Mouse (Mus musculus): ENCODE measurements around the gene Gm3839.
A peak's percentile ranks its signal among the peaks of the same experiment; 100 is the strongest.
"Not testable (repeated sequence)": the region's sequence is repeated elsewhere in the genome, so short reads cannot be mapped to it uniquely, and the experiment has no call there.

Gene Gm3839

GRCm38 (mm10) chr14:11356626-11357025 is at the start of gene Gm3839:
Gene Gm3839, minus strand, starts transcription at chr14:11356726.
- DNase-seq (ENCODE audit: low read depth) = not testable (repeated sequence)

GRCm38 (mm10) chr14:11405661-11406060 is 49.1 kb upstream of the Gm3839 start:
- DNase-seq (ENCODE audit: low read depth) = no peak

- no peak for DNase-seq (ENCODE audit: low read depth)
These were observed 21.3 kb upstream of the Gm3839 start for GRCm38 (mm10) chr14:11377846-11378245.

- no peak for DNase-seq (ENCODE audit: low read depth)
These were observed 18.7 kb upstream of the Gm3839 start for GRCm38 (mm10) chr14:11375225-11375624.

- no peak for DNase-seq (ENCODE audit: low read depth)
These were observed 10.4 kb downstream of the Gm3839 start for GRCm38 (mm10) chr14:11346086-11346485.

GRCm38 (mm10) chr14:11329993-11330392 is 26.5 kb downstream of the Gm3839 start:
- DNase-seq (ENCODE audit: low read depth) = no peak

GRCm38 (mm10) chr14:11307079-11307478 is 49.4 kb downstream of the Gm3839 start:
- peak; percentile 2 for DNase-seq (ENCODE audit: low read depth)

- not testable (repeated sequence) for DNase-seq (ENCODE audit: low read depth)
These were observed 68.6 kb downstream of the Gm3839 start for GRCm38 (mm10) chr14:11287956-11288355.

- DNase-seq (ENCODE audit: low read depth) = no peak
These were observed 99.3 kb downstream of the Gm3839 start for GRCm38 (mm10) chr14:11257161-11257705.

GRCm38 (mm10) chr14:11248053-11248452 is 108.5 kb downstream of the Gm3839 start:
- no peak for DNase-seq (ENCODE audit: low read depth)

- DNase-seq (ENCODE audit: low read depth) = no peak
These were observed 112.0 kb downstream of the Gm3839 start for GRCm38 (mm10) chr14:11244546-11244945.

GRCm38 (mm10) chr14:11232086-11232485 is 124.4 kb downstream of the Gm3839 start:
- no peak for DNase-seq (ENCODE audit: low read depth)
